Mouse (Mus musculus) megakaryocyte, embryonic 14.5 days (primary cell): ENCODE data around the gene Lpin1.

Source experiments
- FLI1 ChIP-seq: IDR thresholded peaks from 2 replicates; pipeline ENCODE4 v1.6.1; 2012; ENCODE audit warnings: low read length, inconsistent platforms, mixed read lengths
- GATA1 ChIP-seq: IDR thresholded peaks from 3 replicates; pipeline ENCODE4 v1.6.1; 2012; ENCODE audit warnings: mixed read lengths, low read length, inconsistent platforms, borderline replicate concordance

DNA sequence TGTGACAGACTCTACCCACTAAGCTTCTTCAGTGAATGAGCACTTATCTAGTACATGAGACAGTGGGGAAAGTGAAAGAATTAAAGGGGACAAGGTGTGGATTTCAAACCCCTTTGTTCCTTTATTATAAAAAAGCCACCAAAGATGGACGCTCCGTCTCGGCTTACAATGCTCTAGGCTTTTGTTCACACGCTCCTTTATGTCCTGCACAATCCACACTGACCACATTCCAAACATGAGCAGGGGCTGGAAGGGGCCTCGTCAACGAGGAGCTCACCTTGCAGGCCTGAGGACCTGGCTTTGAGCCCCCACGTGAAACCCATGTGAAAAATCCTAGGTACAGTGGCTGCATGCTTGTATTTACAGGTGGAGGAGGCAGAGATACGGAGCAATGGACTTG lies 33.9 kb upstream of the Lpin1 start:
- no peak for TF ChIP-seq GATA1
- TF ChIP-seq FLI1 = no peak
